Mouse (Mus musculus) ovary, adult 2 months (tissue): ENCODE results near the gene Lzts3. TPM values are rescaled to one million over a fixed set of nuclear protein-coding genes. Genes with fewer than 3 reads are reported as not detected.

Experiments
- polyA plus RNA-seq: library from polyadenylated mRNA; depleted of rRNA; stranded (reverse); fragments of >200 nt; gene quantifications from 2 replicates; pipeline ENCODE4 v1.2.3, GENCODE M21; 2012; rRNA removed

Gene Lzts3
- 34.7 and 36.0 TPM in 2 replicates for polyA plus RNA-seq

DNA sequence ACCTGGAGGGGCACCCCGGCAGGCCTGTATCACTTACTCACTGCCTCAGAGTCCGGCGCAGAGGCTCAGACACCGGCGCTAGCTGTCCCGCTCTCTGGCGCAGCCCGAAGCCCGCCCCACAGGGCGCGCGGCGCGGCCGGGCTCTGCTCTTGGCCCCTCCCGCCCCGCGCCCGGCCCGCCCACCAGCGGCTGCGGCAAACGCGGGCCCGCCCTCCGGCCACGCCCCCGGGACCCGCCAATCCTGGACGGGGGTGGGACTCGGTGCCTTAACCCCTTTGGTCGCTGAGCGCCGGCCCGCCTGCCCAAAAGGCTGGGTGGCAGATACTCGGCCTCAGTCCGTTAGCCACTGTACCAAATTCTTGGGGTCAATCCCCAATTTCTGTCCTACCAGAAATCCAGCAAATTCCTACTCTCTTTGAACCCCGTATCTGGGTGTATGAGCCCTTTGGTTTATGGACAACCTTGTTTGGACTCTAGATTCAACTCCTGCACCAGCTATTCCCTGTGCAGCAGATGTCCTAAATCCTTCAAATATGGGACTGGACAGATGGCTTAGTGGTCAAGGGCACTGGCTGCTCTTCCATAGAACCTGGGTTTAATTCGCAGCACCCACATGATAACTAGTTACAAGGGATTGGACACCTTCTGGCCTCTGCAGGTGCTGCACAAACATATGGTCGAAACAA, at the start of gene Lzts3:
Lzts3 (minus strand) TSS at position 120 of the 686 bp plus-strand sequence.

DNA sequence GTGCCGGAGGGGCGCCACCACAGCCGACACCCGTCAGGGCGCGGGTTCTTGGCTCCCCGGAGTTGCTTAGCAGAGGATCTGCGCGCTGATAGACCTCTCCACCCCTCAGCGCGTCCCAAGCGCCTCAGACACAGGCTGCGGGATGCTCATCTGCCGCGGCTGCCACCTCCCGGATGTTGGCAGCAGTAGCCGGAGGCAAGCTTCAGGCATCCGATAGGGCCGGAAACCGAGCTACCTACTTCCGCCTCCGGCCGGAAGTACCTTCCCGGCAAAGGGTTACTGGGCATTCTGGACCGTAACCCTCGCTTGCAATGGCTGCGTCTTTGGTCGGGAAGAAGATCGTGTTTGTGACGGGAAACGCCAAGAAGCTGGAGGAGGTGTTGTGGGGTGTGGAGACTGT, 25.0 kb upstream of the Lzts3 start, which contains the start of gene Itpa:
Itpa (plus strand) TSS at position 52 of the 400 bp plus-strand sequence.

DNA sequence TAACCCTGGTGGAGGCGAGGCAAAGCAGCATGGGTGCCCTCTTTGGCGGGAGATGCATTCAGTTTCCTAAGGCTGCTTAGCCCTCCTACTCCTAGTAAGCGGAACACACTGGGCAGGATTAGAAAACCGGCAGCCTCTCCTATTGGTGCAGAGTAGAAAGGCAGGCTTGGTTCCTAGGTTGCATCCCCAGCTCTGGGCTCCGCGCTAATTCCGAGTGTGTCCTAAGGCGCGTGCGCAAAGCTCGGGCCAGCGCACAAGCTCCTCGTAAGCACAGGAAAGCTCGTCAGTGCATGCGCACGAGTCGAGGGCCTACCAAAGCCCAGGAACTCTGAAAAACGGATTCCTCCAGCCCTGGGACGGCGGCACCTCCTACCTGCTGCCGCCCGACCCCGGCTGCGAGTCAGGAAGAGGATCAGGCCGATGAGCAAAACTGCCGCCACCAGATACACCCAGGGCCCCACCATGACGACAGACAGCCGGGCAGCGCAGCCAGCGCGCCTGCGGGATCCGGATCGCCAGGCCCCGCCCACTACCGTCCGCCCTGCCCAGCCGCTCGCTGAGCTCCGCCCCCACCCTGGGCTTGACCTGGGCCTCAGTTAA, 21.6 kb upstream of the Lzts3 start, which contains the start of gene Ddrgk1:
Ddrgk1 (minus strand) TSS at position 558 of the 600 bp plus-strand sequence.

DNA sequence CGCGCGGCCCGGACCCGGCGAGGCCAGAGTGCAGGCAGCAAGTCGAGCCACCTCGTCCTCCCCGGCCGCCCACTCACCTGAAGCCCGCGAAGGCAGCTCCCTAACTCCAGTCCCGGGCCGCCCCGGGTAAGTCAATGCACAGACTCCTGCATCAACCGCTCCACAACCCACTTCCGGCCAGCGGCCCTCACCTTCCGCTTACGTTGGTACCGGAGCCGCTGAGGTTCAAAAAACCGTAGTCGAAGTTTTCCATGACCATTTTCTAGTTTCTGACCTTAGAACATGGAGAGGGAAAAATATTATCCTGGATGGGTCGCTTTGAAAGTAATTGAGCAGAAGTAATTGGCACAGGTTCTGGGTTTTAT, 12.8 kb downstream of the Lzts3 start, which contains the start of the genes Fastkd5 and Ubox5:
Fastkd5 (minus strand) TSS at position 189 of the 365 bp plus-strand sequence.
Ubox5 (minus strand) TSS at position 200 of the 365 bp plus-strand sequence.

Other genes with a start within 250 kb of the Lzts3 start
- gene Cpxm1, start 245.2 kb downstream of the Lzts3 start, polyA plus RNA-seq, result 72.1 and 79.1 TPM in 2 replicates
- gene Gm28372, start 237.6 kb downstream of the Lzts3 start, polyA plus RNA-seq, result not detected in 2 replicates
- 1.4 and 1.5 TPM in 2 replicates for gene 1700020A23Rik, start 237.5 kb downstream of the Lzts3 start, polyA plus RNA-seq
- not detected in 2 replicates for gene Tmem239, start 236.3 kb downstream of the Lzts3 start, polyA plus RNA-seq
- gene Vps16, start 218.5 kb downstream of the Lzts3 start, polyA plus RNA-seq, result 76.6 and 103 TPM in 2 replicates
- gene Pced1a, start 218.1 kb downstream of the Lzts3 start, polyA plus RNA-seq, result 48.7 and 53.6 TPM in 2 replicates
- gene Ptpra, start 192.5 kb downstream of the Lzts3 start, polyA plus RNA-seq, result 80.8 and 97.9 TPM in 2 replicates
- gene Mrps26, start 79.1 kb downstream of the Lzts3 start, polyA plus RNA-seq, result 84.4 and 146 TPM in 2 replicates
- not detected in 2 replicates for gene Oxt, start 66.6 kb downstream of the Lzts3 start, polyA plus RNA-seq
- not detected in 2 replicates for gene Avp, start 60.2 kb downstream of the Lzts3 start, polyA plus RNA-seq
- gene Fastkd5, start 12.8 kb downstream of the Lzts3 start, polyA plus RNA-seq, result 1.3 and 2.0 TPM in 2 replicates
- 7.0 and 9.3 TPM in 2 replicates for gene Ubox5, start 12.8 kb downstream of the Lzts3 start, polyA plus RNA-seq
- gene Ddrgk1, start 21.9 kb upstream of the Lzts3 start, polyA plus RNA-seq, result 63.5 and 74.9 TPM in 2 replicates
- gene Itpa, start 24.8 kb upstream of the Lzts3 start, polyA plus RNA-seq, result 30.6 and 33.9 TPM in 2 replicates
- gene Slc4a11, start 54.7 kb upstream of the Lzts3 start, polyA plus RNA-seq, result 10.2 and 11.1 TPM in 2 replicates